Mouse (Mus musculus): ENCODE data around the gene Foxl1.

GRCm38 (mm10) chr8:121127756-121128375 is at the start of gene Foxl1:
- no peak for TF ChIP-seq CTCF (IDR thresholded peaks at IDR 0.05)
- no peak for TF ChIP-seq EP300 (IDR thresholded peaks at IDR 0.05)
